Mouse (Mus musculus): ENCODE data around the gene Fgfr1op2. TPM values are rescaled to one million over a fixed set of nuclear protein-coding genes. Genes with fewer than 3 reads are reported as not detected.

Gene Fgfr1op2
- total and polyA plus RNA-seq, 3 experiments = 73.0 to 101 (median 94.1) TPM

- Histone ChIP-seq H3K4me3 (replicated peaks in 1 of 3; ENCODE audit: low read depth in 2 of 3, low read length in 2 of 3, poor library complexity in 1 of 3) (no peak overlapping the region), H3K4me2 (ENCODE audit: insufficient read depth, low read depth, poor library complexity, severe bottlenecking) (no peak overlapping the region), H3K4me1 (ENCODE audit: control insufficient read depth in 1 of 2, insufficient read depth in 2 of 2) (peaks cover 2 to 12% of the 10 kb centered on the region in 2 experiments; a peak in 3 of 4 replicates), H3K9ac (ENCODE audit: insufficient read depth, low read depth) (no peak overlapping the region), H3K9me3 (replicated peaks; ENCODE audit: low read length) (no peaks in the 10 kb centered on the region), H3K79me2 (replicated peaks; ENCODE audit: control insufficient read depth, extremely low read depth, insufficient read depth, poor library complexity, severe bottlenecking) (no peaks in the 10 kb centered on the region), H3K27me3 (replicated peaks) (no peaks in the 10 kb centered on the region), H3K27ac (ENCODE audit: insufficient read depth, low read depth) (no peak overlapping the region), H3K36me3 (replicated peaks in 1 of 2; ENCODE audit: control insufficient read depth in 1 of 2, insufficient read depth in 1 of 2, low read length in 1 of 2) (peaks cover 47 to 82% of the 10 kb centered on the region in 2 experiments)
- no peak for DNase-seq (ENCODE audit: extremely low read depth)
- in situ Hi-C loops (cut with MboI; ENCODE audit: low pct_ligation_motif_present, low pct_unique_long_range_greater_than_20kb, low sequenced_read_pairs) = no loop called here
- dilution Hi-C loops (cut with MboI; ENCODE audit: extremely low pct_ligation_motif_present, extremely low pct_unique_long_range_greater_than_20kb, low sequenced_read_pairs) = no loop called here
- TF ChIP-seq NRF1 (IDR thresholded peaks at IDR 0.05; ENCODE audit: low read depth, low read length) (no peak), CTCF (conservative IDR thresholded peaks at IDR 0.05 in 1 of 2, IDR thresholded peaks at IDR 0.05 in 1 of 2; ENCODE audit: low read depth in 2 of 2, low read length in 2 of 2) (no peak), SMC3 (IDR thresholded peaks at IDR 0.05; ENCODE audit: low read depth, low read length) (no peak), IRF4 (IDR thresholded peaks at IDR 0.05; ENCODE audit: low read depth, low read length) (no peak), JUN (IDR thresholded peaks at IDR 0.05; ENCODE audit: insufficient read depth, low read depth, low read length) (no peak), ETS1 (conservative IDR thresholded peaks at IDR 0.05; ENCODE audit: low read depth, low read length) (no peak), ZC3H11A (IDR thresholded peaks at IDR 0.05; ENCODE audit: low read depth, low read length) (no peak), MAZ (IDR thresholded peaks at IDR 0.05; ENCODE audit: low read depth, low read length) (no peak), UBTF (IDR thresholded peaks at IDR 0.05; ENCODE audit: low read depth, low read length) (no peak), USF1 (IDR thresholded peaks at IDR 0.05; ENCODE audit: low read depth, low read length) (no peak), MXI1 (IDR thresholded peaks at IDR 0.05; ENCODE audit: low read depth, low read length) (no peak), CHD1 (IDR thresholded peaks at IDR 0.05; ENCODE audit: low read depth, low read length) (no peak), MYC (IDR thresholded peaks at IDR 0.05; ENCODE audit: low read depth, low read length) (no peak), RCOR1 (conservative IDR thresholded peaks at IDR 0.05; ENCODE audit: low read depth, low read length) (no peak), TBP (conservative IDR thresholded peaks at IDR 0.05; ENCODE audit: low read depth, low read length) (no peak), ELF1 (IDR thresholded peaks at IDR 0.05; ENCODE audit: low read depth, low read length) (no peak)
These were observed 34.9 kb downstream of the Fgfr1op2 start for GRCm38 (mm10) chr6:146611897-146612296.

DNA sequence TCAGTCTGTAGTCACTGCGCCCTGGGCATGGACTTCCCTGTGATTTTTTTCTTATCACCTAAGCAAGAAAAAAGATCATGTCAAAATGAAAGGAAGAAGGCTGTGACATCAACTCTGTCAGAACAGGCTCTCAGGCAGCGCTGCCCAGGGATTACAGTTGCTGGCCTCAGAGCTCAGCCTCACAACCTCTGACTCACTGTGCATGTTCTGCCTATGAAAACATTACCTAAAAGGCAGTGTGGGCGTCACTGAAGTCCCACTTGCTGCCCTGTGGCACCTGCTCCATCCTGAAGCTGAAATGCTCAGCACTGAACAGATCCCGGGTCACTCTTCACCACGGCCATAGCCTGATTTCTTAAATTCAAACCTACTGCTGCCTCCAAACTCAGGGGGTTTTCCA, 35.7 kb downstream of the Fgfr1op2 start:
- H3K4me1 ChIP-seq (ENCODE audit: control insufficient read depth in 1 of 2, insufficient read depth in 2 of 2) = peaks cover 2 to 16% of the 10 kb centered on the region in 2 experiments; a peak in 3 of 4 replicates
- H3K79me2 ChIP-seq (replicated peaks; ENCODE audit: control insufficient read depth, extremely low read depth, insufficient read depth, poor library complexity, severe bottlenecking) = no peaks in the 10 kb centered on the region
- no peak overlapping the region for H3K4me3 ChIP-seq (replicated peaks in 1 of 3; ENCODE audit: low read depth in 2 of 3, low read length in 2 of 3, poor library complexity in 1 of 3)
- TF ChIP-seq SMC3 (IDR thresholded peaks at IDR 0.05; ENCODE audit: low read depth, low read length) (no peak), TCF12 (IDR thresholded peaks at IDR 0.05; ENCODE audit: low read depth, low read length) (no peak), HCFC1 (IDR thresholded peaks at IDR 0.05; ENCODE audit: low read depth, low read length) (no peak), KAT2A (IDR thresholded peaks at IDR 0.05; ENCODE audit: insufficient replicate concordance, low read length) (no peak), NELFE (IDR thresholded peaks at IDR 0.05; ENCODE audit: low read depth, low read length) (no peak), MAX (IDR thresholded peaks at IDR 0.05; ENCODE audit: low read length) (no peak), ZKSCAN1 (IDR thresholded peaks at IDR 0.05; ENCODE audit: borderline replicate concordance, low read depth, low read length) (no peak), ELF1 (IDR thresholded peaks at IDR 0.05; ENCODE audit: low read depth, low read length) (no peak)
- no peak overlapping the region for H3K27ac ChIP-seq (ENCODE audit: insufficient read depth, low read depth)
- dilution Hi-C loops (cut with MboI; ENCODE audit: extremely low pct_ligation_motif_present, extremely low pct_unique_long_range_greater_than_20kb, low sequenced_read_pairs) (no loop called here), in situ Hi-C loops (cut with MboI; ENCODE audit: low pct_ligation_motif_present, low pct_unique_long_range_greater_than_20kb, low sequenced_read_pairs) (no loop called here)
- no peaks in the 10 kb centered on the region for H3K9me3 ChIP-seq (replicated peaks; ENCODE audit: low read length)
- H3K4me2 ChIP-seq (ENCODE audit: insufficient read depth, low read depth, poor library complexity, severe bottlenecking) = no peak overlapping the region
- H3K9ac ChIP-seq (ENCODE audit: insufficient read depth, low read depth) = no peak overlapping the region
- H3K36me3 ChIP-seq (replicated peaks in 1 of 2; ENCODE audit: control insufficient read depth in 1 of 2, insufficient read depth in 1 of 2, low read length in 1 of 2) = peaks cover 47 to 82% of the 10 kb centered on the region in 2 experiments
- DNase-seq (ENCODE audit: extremely low read depth) = no peak
- no peaks in the 10 kb centered on the region for H3K27me3 ChIP-seq (replicated peaks)

Data from CH12.LX (cell line).